Mouse (Mus musculus) MEL (cell line): ENCODE measurements around the gene Srgap2. TPM values are rescaled to one million over a fixed set of nuclear protein-coding genes. Genes with fewer than 3 reads are reported as not detected.

ENCODE experiments used
- DNase-seq: peaks from one replicate; pipeline ENCODE4 v3.0.0; 2011; ENCODE audit warnings: low read depth, low spot score
- H3K27ac ChIP-seq: 2 replicates; pipeline ENCODE4 v1.5.1; 2012; ENCODE audit warnings: low read depth, mild to moderate bottlenecking, control low read depth, low read length, moderate library complexity; ENCODE audit not compliant: control insufficient read depth
- H3K27me3 ChIP-seq, 2 experiments: fragments of 150-350 bp in 1 of 2; sonication (generic) in 1 of 2; 2 replicates each; pipeline ENCODE4 v1.6.1; 2012; ENCODE audit warnings: low read length in 2 of 2, mild to moderate bottlenecking in 2 of 2, improper control_type of control experiment in 1 of 2, moderate library complexity in 1 of 2; ENCODE audit not compliant: insufficient read depth in 2 of 2, control insufficient read depth in 1 of 2
- H3K36me3 ChIP-seq, 2 experiments: 2 replicates each; pipeline ENCODE4 v1.6.1; 2012 to 2014; ENCODE audit warnings: low read length in 2 of 2, improper control_type of control experiment in 1 of 2, inconsistent platforms in 1 of 2, mild to moderate bottlenecking in 1 of 2; ENCODE audit not compliant: insufficient read depth in 2 of 2, control insufficient read depth in 1 of 2
- H3K4me1 ChIP-seq, 2 experiments: fragments of 150-350 bp in 1 of 2; sonication (generic) in 1 of 2; 2 replicates each; pipeline ENCODE4 v1.6.1; 2012; ENCODE audit warnings: low read length in 2 of 2, improper control_type of control experiment in 1 of 2, mild to moderate bottlenecking in 1 of 2; ENCODE audit not compliant: insufficient read depth in 2 of 2, control insufficient read depth in 1 of 2
- H3K4me3 ChIP-seq, 2 experiments: fragments of 150-350 bp in 1 of 2; sonication (generic) in 1 of 2; 2 replicates each; pipeline ENCODE4 v1.5.1; 2012; ENCODE audit warnings: low read depth in 2 of 2, low read length in 2 of 2, mild to moderate bottlenecking in 2 of 2, moderate library complexity in 2 of 2, control low read depth in 1 of 2, improper control_type of control experiment in 1 of 2; ENCODE audit not compliant: control insufficient read depth in 1 of 2, insufficient read depth in 1 of 2
- H3K79me2 ChIP-seq: 2 replicates; pipeline ENCODE4 v1.6.1; 2012; ENCODE audit warnings: mild to moderate bottlenecking, low read length, moderate library complexity; ENCODE audit not compliant: control insufficient read depth, poor library complexity, insufficient read depth
- H3K9ac ChIP-seq: 2 replicates; pipeline ENCODE4 v1.6.1; 2012; ENCODE audit warnings: low read depth, mild to moderate bottlenecking, control low read depth, low read length, moderate library complexity; ENCODE audit not compliant: control insufficient read depth, poor library complexity, severe bottlenecking
- H3K9me3 ChIP-seq: fragments of 150-350 bp; sonication (generic); replicated peaks from 2 replicates; pipeline ENCODE4 v1.6.1; 2012; ENCODE audit warnings: mild to moderate bottlenecking, low read length, improper control_type of control experiment, moderate library complexity; ENCODE audit not compliant: insufficient read depth
- BHLHE40 ChIP-seq: IDR thresholded peaks from 2 replicates; pipeline ENCODE4 v1.6.1; 2012; ENCODE audit warnings: low read depth, mild to moderate bottlenecking, inconsistent platforms, low read length, improper control_type of control experiment, borderline replicate concordance
- CHD1 ChIP-seq: IDR thresholded peaks from 2 replicates; pipeline ENCODE4 v1.6.1; 2012; ENCODE audit warnings: low read depth, mild to moderate bottlenecking, inconsistent platforms, low read length, improper control_type of control experiment
- CHD2 ChIP-seq: IDR thresholded peaks from 2 replicates; pipeline ENCODE4 v1.6.1; 2011; ENCODE audit warnings: low read length, improper control_type of control experiment
- CTCF ChIP-seq, 3 experiments: IDR thresholded peaks in 2 of 3; conservative IDR thresholded peaks in 1 of 3; 2 replicates each; pipeline ENCODE4 v1.5.1; 2011 to 2012; ENCODE audit warnings: low read length in 3 of 3, low read depth in 2 of 3, mild to moderate bottlenecking in 2 of 3, improper control_type of control experiment in 1 of 3, inconsistent platforms in 1 of 3, mixed read lengths in 1 of 3, moderate library complexity in 1 of 3; ENCODE audit not compliant: control insufficient read depth in 1 of 3, insufficient read depth in 1 of 3, poor library complexity in 1 of 3, severe bottlenecking in 1 of 3
- ELF1 ChIP-seq: IDR thresholded peaks from 2 replicates; pipeline ENCODE4 v1.6.1; 2014; ENCODE audit warnings: low read depth, mild to moderate bottlenecking, inconsistent platforms, low read length, improper control_type of control experiment, moderate library complexity
- EP300 ChIP-seq, 2 experiments: IDR thresholded peaks; 2 replicates each; pipeline ENCODE4 v1.6.1; 2011; ENCODE audit warnings: improper control_type of control experiment in 2 of 2, low read length in 2 of 2, low read depth in 1 of 2, mild to moderate bottlenecking in 1 of 2
- ETS1 ChIP-seq: IDR thresholded peaks from 2 replicates; pipeline ENCODE4 v1.6.1; 2012; ENCODE audit warnings: low read depth, mild to moderate bottlenecking, inconsistent platforms, low read length, improper control_type of control experiment, moderate library complexity
- GABPA ChIP-seq: IDR thresholded peaks from 2 replicates; pipeline ENCODE4 v1.6.1; 2012; ENCODE audit warnings: low read depth, mild to moderate bottlenecking, inconsistent platforms, low read length, improper control_type of control experiment, moderate library complexity
- GATA1 ChIP-seq: IDR thresholded peaks from 2 replicates; pipeline ENCODE4 v1.6.1; 2011; ENCODE audit warnings: low read depth, low read length, improper control_type of control experiment
- JUND ChIP-seq: IDR thresholded peaks from 2 replicates; pipeline ENCODE4 v1.6.1; 2011; ENCODE audit warnings: low read depth, mild to moderate bottlenecking, improper control_type of control experiment, low read length
- MAFK ChIP-seq: IDR thresholded peaks from 2 replicates; pipeline ENCODE4 v1.6.1; 2011; ENCODE audit warnings: low read depth, mild to moderate bottlenecking, low read length, improper control_type of control experiment, borderline replicate concordance
- MAX ChIP-seq: IDR thresholded peaks from 2 replicates; pipeline ENCODE4 v1.6.1; 2011; ENCODE audit warnings: low read length, improper control_type of control experiment
- MAZ ChIP-seq: IDR thresholded peaks from 2 replicates; pipeline ENCODE4 v1.6.1; 2012; ENCODE audit warnings: low read depth, mild to moderate bottlenecking, inconsistent platforms, low read length, improper control_type of control experiment
- MEF2A ChIP-seq: IDR thresholded peaks from 2 replicates; pipeline ENCODE4 v1.6.1; 2014; ENCODE audit warnings: low read depth, mild to moderate bottlenecking, inconsistent platforms, low read length, improper control_type of control experiment; ENCODE audit not compliant: poor library complexity, insufficient replicate concordance, severe bottlenecking; ENCODE audit errors: extremely low read depth
- MXI1 ChIP-seq: IDR thresholded peaks from 2 replicates; pipeline ENCODE4 v1.6.1; 2011; ENCODE audit warnings: mild to moderate bottlenecking, low read depth, low read length, improper control_type of control experiment
- MYB ChIP-seq: IDR thresholded peaks from 2 replicates; pipeline ENCODE4 v1.6.1; 2011; ENCODE audit warnings: mild to moderate bottlenecking, low read depth, low read length, improper control_type of control experiment
- MYC ChIP-seq: IDR thresholded peaks from 2 replicates; pipeline ENCODE4 v1.6.1; 2011; ENCODE audit warnings: low read depth, mild to moderate bottlenecking, low read length, improper control_type of control experiment, moderate library complexity
- NELFE ChIP-seq: IDR thresholded peaks from 2 replicates; pipeline ENCODE4 v1.6.1; 2011; ENCODE audit warnings: low read depth, low read length, improper control_type of control experiment
- POLR2A ChIP-seq, 2 experiments: IDR thresholded peaks; 2 replicates each; pipeline ENCODE4 v1.6.1; 2011 to 2012; ENCODE audit warnings: low read length in 2 of 2, mild to moderate bottlenecking in 2 of 2, control low read depth in 1 of 2, improper control_type of control experiment in 1 of 2, low read depth in 1 of 2, moderate library complexity in 1 of 2; ENCODE audit not compliant: control insufficient read depth in 1 of 2, insufficient read depth in 1 of 2, poor library complexity in 1 of 2
- POLR2AphosphoS2 ChIP-seq: IDR thresholded peaks from 2 replicates; pipeline ENCODE4 v1.6.1; 2011; ENCODE audit warnings: low read length, improper control_type of control experiment
- POLR2AphosphoS5 ChIP-seq: IDR thresholded peaks from 2 replicates; pipeline ENCODE4 v1.6.1; 2012; ENCODE audit warnings: low read depth, borderline replicate concordance, mild to moderate bottlenecking, inconsistent platforms, low read length, moderate library complexity, mixed read lengths
- RAD21 ChIP-seq: IDR thresholded peaks from 2 replicates; pipeline ENCODE4 v1.6.1; 2011; ENCODE audit warnings: mild to moderate bottlenecking, low read depth, low read length, improper control_type of control experiment
- RCOR1 ChIP-seq: IDR thresholded peaks from 2 replicates; pipeline ENCODE4 v1.6.1; 2012; ENCODE audit warnings: low read depth, mild to moderate bottlenecking, inconsistent platforms, low read length, improper control_type of control experiment
- SMC3 ChIP-seq: IDR thresholded peaks from 2 replicates; pipeline ENCODE4 v1.6.1; 2011; ENCODE audit warnings: low read depth, low read length, improper control_type of control experiment
- TAL1 ChIP-seq: IDR thresholded peaks from 2 replicates; pipeline ENCODE4 v1.6.1; 2012; ENCODE audit warnings: mild to moderate bottlenecking, inconsistent platforms, low read length, moderate library complexity, mixed read lengths
- TCF12 ChIP-seq: IDR thresholded peaks from 2 replicates; pipeline ENCODE4 v1.6.1; 2014; ENCODE audit warnings: low read depth, mild to moderate bottlenecking, inconsistent platforms, low read length, improper control_type of control experiment, moderate library complexity
- USF1 ChIP-seq: IDR thresholded peaks from 2 replicates; pipeline ENCODE4 v1.6.1; 2014; ENCODE audit warnings: low read depth, mild to moderate bottlenecking, inconsistent platforms, low read length, improper control_type of control experiment, moderate library complexity
- USF2 ChIP-seq, 2 experiments: IDR thresholded peaks; 2 replicates each; pipeline ENCODE4 v1.6.1; 2011 to 2012; ENCODE audit warnings: improper control_type of control experiment in 2 of 2, low read length in 2 of 2, borderline replicate concordance in 1 of 2, inconsistent platforms in 1 of 2, low read depth in 1 of 2, mild to moderate bottlenecking in 1 of 2; ENCODE audit not compliant: insufficient read depth in 1 of 2
- ZC3H11A ChIP-seq: IDR thresholded peaks from 2 replicates; pipeline ENCODE4 v1.6.1; 2012; ENCODE audit warnings: low read depth, mild to moderate bottlenecking, inconsistent platforms, low read length, improper control_type of control experiment
- polyA plus RNA-seq, 2 experiments: library from polyadenylated mRNA; stranded (reverse) in 1 of 2; unstranded in 1 of 2; fragments of >175 nt in 1 of 2; fragments of >200 nt in 1 of 2; gene quantifications; 2 replicates each; pipeline versions ENCODE4 v1.2.1 to v1.2.4; 2012; ENCODE audit warnings: low replicate concordance in 2 of 2, low read depth in 1 of 2; ENCODE audit not compliant: insufficient read length in 2 of 2, insufficient read depth in 1 of 2, missing spikeins in 1 of 2
- total RNA-seq: library from RNA; depleted of rRNA; stranded (reverse); fragments of 300-350 nt; gene quantifications from 2 replicates; pipeline ENCODE4 v1.2.3, GENCODE M21; 2012

The Srgap2 gene
- total and polyA plus RNA-seq, 3 experiments, result 9.0 to 25.3 TPM; not detected in 1

GRCm38 (mm10) chr1:131473631-131474118 is 53.5 kb downstream of the Srgap2 start (continued):
- TF ChIP-seq POLR2AphosphoS5 (no peak), SMC3 (no peak)

- Histone ChIP-seq H3K9ac (no peak overlapping the region), H3K4me1 (peaks cover 16 to 24% of the 10 kb centered on the region in 2 experiments), H3K9me3 (no peaks in the 10 kb centered on the region), H3K79me2 (peaks cover 29% of the 10 kb centered on the region), H3K36me3 (peaks cover 0 to 39% of the 10 kb centered on the region in 2 experiments; a peak in 3 of 4 replicates), H3K27me3 (no peaks in the 10 kb centered on the region), H3K27ac (no peak overlapping the region; the same call in 1 of the 2 replicates), H3K4me3 (no peak overlapping the region)
- TF ChIP-seq GABPA, result peak; percentile 94
- TF ChIP-seq ELF1, result 0 out of 2 replicates have a peak, but pooled peaks have one; percentile 28
- TF ChIP-seq POLR2A (IDR thresholded peaks at IDR 0.05; ENCODE audit: control insufficient read depth in 1 of 2, insufficient read depth in 1 of 2, low read depth in 1 of 2, low read length in 2 of 2, poor library complexity in 1 of 2), result no peak
- peak; percentile 24 to 68; a peak in 3 of 4 replicates for TF ChIP-seq EP300 (IDR thresholded peaks at IDR 0.05; ENCODE audit: low read depth in 1 of 2, low read length in 2 of 2)
- no peak for TF ChIP-seq MAZ
- no peak for TF ChIP-seq CHD1
- no peak for TF ChIP-seq POLR2AphosphoS5
- no peak for TF ChIP-seq MEF2A
- TF ChIP-seq JUND, result no peak
- no peak for TF ChIP-seq CTCF (IDR thresholded peaks at IDR 0.05 in 2 of 3, conservative IDR thresholded peaks at IDR 0.05 in 1 of 3; ENCODE audit: control insufficient read depth in 1 of 3, insufficient read depth in 1 of 3, low read depth in 2 of 3, low read length in 3 of 3, poor library complexity in 1 of 3, severe bottlenecking in 1 of 3)
- TF ChIP-seq TAL1, result no peak
- TF ChIP-seq MAFK, result peak; percentile 95
- TF ChIP-seq POLR2AphosphoS2, result no peak
- no peak for TF ChIP-seq USF2 (IDR thresholded peaks at IDR 0.05; ENCODE audit: borderline replicate concordance in 1 of 2, insufficient read depth in 1 of 2, low read depth in 1 of 2, low read length in 2 of 2)
- no peak for TF ChIP-seq GATA1
- peak; percentile 28; the same call in 1 of the 2 replicates for TF ChIP-seq RCOR1
- 0 out of 2 replicates have a peak, but pooled peaks have one; percentile 43 for TF ChIP-seq MAX
- TF ChIP-seq MYC, result 0 out of 2 replicates have a peak, but pooled peaks have one; percentile 42
- TF ChIP-seq RAD21, result no peak
- TF ChIP-seq BHLHE40, result no peak
- TF ChIP-seq TCF12, result no peak
- no peak for TF ChIP-seq ZC3H11A
- no peak for TF ChIP-seq USF1
- TF ChIP-seq NELFE, result no peak
- TF ChIP-seq MXI1, result no peak; the same call in 1 of the 2 replicates
- peak; percentile 57; the same call in 1 of the 2 replicates for TF ChIP-seq ETS1
- TF ChIP-seq MYB, result no peak
- no peak for TF ChIP-seq CHD2
- DNase-seq, result peak; percentile 89
These were observed 56.6 kb downstream of the Srgap2 start for GRCm38 (mm10) chr1:131470597-131470996.
